Mouse (Mus musculus) granulocyte monocyte progenitor cell, adult 5-6 weeks (primary cell): Measurements from ENCODE around the gene Ntsr1. TPM values are rescaled to one million over a fixed set of nuclear protein-coding genes. Genes with fewer than 3 reads are reported as not detected.
A peak's percentile ranks its signal among the peaks of the same experiment; 100 is the strongest.

Experiments used
- ATAC-seq: replicated peaks from 2 replicates; pipeline ENCODE4 v1.8.0; 2016; ENCODE audit warnings: mild to moderate bottlenecking, moderate TSS enrichment, inconsistent platforms; ENCODE audit not compliant: poor library complexity, severe bottlenecking
- total RNA-seq, 2 experiments: library from RNA; stranded (forward) in 1 of 2; stranded (reverse) in 1 of 2; fragments of 200-712, 200-1000 nt in 1 of 2; fragments of >200 nt in 1 of 2; fragmentation: Nextera tagmentation in 1 of 2; gene quantifications; 2 replicates each; pipeline ENCODE4 v1.2.3; 2014 to 2017

Gene Ntsr1
- total RNA-seq, 2 experiments from 2014 or later = not detected

DNA sequence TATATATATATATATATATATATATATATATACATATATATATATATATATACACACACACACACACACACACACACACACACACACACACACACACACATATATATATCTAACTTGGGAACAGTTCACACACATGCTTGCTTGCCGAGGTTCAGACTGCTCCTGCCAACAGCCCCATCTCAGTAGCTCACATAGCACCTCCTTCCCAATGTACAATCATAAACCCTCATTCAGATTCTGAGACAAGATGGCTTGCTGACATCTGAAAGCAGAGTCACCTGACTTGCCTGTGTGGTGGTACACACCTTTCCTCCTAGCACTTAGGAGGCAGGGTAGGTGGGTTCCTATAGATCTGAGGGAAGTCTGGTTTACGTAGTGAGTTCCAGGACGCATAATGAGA, 52.6 kb downstream of the Ntsr1 start:
- ATAC-seq = no peak

- ATAC-seq = no peak
Observed at GRCm38 (mm10) chr2:180555219-180555618, 55.4 kb downstream of the Ntsr1 start.

GRCm38 (mm10) chr2:180556470-180556869, 56.7 kb downstream of the Ntsr1 start:
- ATAC-seq = peak; percentile 85

GRCm38 (mm10) chr2:180560245-180560644, 60.5 kb downstream of the Ntsr1 start:
- ATAC-seq = peak; percentile 64

- ATAC-seq = no peak
Observed at GRCm38 (mm10) chr2:180562146-180562545, 62.4 kb downstream of the Ntsr1 start.

- no peak for ATAC-seq
Observed at GRCm38 (mm10) chr2:180563296-180563695, 63.5 kb downstream of the Ntsr1 start.

- no peak for ATAC-seq
Observed at GRCm38 (mm10) chr2:180563841-180564240, 64.1 kb downstream of the Ntsr1 start.

- ATAC-seq = peak; percentile 74
Observed at GRCm38 (mm10) chr2:180566240-180566913, 66.6 kb downstream of the Ntsr1 start.

GRCm38 (mm10) chr2:180569028-180569643, 69.4 kb downstream of the Ntsr1 start:
- peak; percentile 27; the same call in 1 of the 2 replicates for ATAC-seq

DNA sequence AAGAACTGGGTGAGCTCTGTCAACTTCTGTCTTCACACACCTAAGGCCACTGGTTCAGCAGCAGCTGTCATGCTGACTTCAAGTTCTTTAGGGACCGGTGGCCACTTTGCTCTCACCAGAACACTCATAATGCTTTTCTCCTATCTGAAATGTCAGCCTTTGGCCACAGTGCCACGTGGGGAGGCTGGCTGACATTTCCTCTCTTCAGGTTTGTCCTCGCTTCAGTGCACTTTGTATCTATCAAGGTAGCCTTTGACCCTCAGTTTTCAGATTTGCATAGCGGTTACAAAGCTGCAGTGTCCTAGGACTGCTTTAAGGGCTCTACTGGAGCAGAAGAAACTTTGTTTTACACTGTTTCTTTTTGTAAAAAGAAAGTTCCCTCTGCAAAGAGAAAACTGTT, 76.7 kb downstream of the Ntsr1 start:
- no peak for ATAC-seq

- peak; percentile 54 for ATAC-seq
Observed at GRCm38 (mm10) chr2:180578686-180579085, 78.9 kb downstream of the Ntsr1 start.

GRCm38 (mm10) chr2:180581002-180581401, 81.2 kb downstream of the Ntsr1 start, which contains the start of gene Mrgbp:
Gene Mrgbp, plus strand, starts transcription at chr2:180581304.
- no peak for ATAC-seq

DNA sequence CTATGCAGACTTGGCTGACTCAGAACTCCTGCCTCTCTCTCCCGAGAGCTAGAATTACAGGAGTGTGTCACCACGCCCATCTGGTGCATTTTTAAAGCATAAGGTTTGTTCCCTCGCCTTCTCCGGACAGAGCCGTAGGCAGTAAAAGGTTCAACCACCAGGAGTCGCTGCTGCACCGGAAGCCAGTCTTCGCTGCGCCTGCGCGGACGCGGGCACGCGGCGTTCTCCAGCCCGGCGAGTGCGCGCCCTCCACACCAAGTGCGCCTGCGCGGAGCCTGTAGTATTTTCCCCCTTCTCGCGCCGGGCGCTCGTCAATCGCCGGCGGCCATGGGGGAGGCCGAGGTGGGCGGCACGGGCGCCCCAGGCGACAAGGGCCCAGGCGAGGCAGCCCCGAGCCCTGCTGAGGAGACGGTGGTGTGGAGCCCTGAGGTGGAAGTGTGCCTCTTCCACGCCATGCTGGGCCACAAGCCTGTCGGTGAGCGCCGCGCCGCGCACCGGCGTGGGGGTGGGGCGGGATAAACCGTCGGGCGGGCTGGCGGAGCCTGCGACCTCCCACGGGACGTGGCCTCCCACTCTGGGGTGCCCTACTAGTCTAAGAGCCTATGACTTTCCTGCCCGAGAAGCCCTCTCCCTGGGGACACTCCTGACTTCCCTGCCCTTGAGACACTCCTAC, 82.8 kb downstream of the Ntsr1 start:
- peak; percentile 85 for ATAC-seq

DNA sequence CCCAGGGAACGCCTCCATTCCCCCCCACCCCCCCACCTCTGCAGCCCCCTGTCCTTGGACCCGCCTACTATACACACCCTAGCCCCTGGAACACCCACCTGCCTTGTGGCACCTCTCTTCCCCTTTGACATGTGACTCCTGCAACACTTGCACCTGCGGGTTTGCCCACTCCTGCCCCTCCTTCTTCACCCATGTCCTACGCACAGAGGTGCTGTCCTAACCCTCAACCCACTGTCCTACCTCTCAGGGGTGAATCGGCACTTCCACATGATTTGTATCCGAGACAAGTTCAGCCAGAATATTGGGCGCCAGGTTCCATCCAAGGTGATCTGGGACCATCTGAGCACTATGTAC, 83.4 kb downstream of the Ntsr1 start:
- peak; percentile 21 for ATAC-seq

- peak; percentile 15 for ATAC-seq
Observed at GRCm38 (mm10) chr2:180588736-180589122, 89.0 kb downstream of the Ntsr1 start.

DNA sequence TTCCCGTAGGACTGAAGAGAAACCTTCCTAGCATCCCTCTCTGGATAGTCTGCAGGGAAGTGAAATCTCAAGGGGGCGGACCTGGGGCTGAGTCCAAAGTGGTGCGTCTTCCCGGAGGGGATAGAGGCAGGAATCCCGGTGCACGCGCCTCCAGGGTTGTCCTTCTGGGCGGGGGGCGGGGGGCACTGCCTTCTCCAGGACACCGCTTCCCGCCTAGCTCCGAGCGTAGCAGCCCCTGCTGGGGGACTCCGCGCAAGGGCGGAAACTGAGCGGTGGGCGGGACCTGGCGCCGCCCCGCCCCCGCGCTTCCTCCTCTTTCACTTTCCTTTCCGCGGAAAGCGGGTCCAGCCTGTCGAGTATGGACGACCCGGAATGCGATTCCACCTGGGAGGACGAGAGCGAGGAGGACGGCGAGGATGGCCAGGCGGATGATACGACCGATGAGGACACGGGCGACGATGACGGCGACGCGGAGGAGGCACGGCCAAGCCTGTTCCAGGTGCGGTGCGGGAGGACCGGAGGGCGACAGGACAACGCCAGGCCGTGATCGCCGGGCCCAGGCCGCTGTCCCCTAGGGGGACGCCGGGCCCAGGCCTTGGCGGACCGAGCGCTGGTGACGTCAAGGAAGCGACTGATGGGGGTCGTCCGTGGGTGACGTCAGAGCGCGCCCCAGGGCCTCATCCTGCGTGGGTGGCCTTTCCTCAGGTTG, 89.5 kb downstream of the Ntsr1 start, which contains the start of gene Ogfr:
Gene Ogfr (plus strand): TSS at position 123 of the 709 bp plus-strand sequence.
- peak; percentile 85 for ATAC-seq

Other genes starting within 250 kb of the Ntsr1 start
- 3,456 and 3,912 TPM in 2 replicates for gene Rps21, start 242.6 kb upstream of the Ntsr1 start, total RNA-seq (2014; fragmentation: Nextera tagmentation)
- 1,093 and 2,216 TPM in 2 replicates for gene Rps21, start 242.6 kb upstream of the Ntsr1 start, total RNA-seq (2017)
- gene Cables2, start 226.5 kb upstream of the Ntsr1 start, total RNA-seq (2014; fragmentation: Nextera tagmentation) = 13.3 and 25.8 TPM in 2 replicates
- 7.4 and 15.0 TPM in 2 replicates for gene Cables2, start 226.5 kb upstream of the Ntsr1 start, total RNA-seq (2017)
- gene Rbbp8nl, start 210.1 kb upstream of the Ntsr1 start, total RNA-seq (2014; fragmentation: Nextera tagmentation) = not detected in 2 replicates
- not detected in 2 replicates for gene Rbbp8nl, start 210.1 kb upstream of the Ntsr1 start, total RNA-seq (2017)
- gene Gata5, start 165.3 kb upstream of the Ntsr1 start, total RNA-seq (2014; fragmentation: Nextera tagmentation) = not detected in 2 replicates
- not detected in 2 replicates for gene Gata5, start 165.3 kb upstream of the Ntsr1 start, total RNA-seq (2017)
- gene Slco4a1, start 43.7 kb upstream of the Ntsr1 start, total RNA-seq (2014; fragmentation: Nextera tagmentation) = 31.8 and 41.5 TPM in 2 replicates
- 9.2 and 10.8 TPM in 2 replicates for gene Slco4a1, start 43.7 kb upstream of the Ntsr1 start, total RNA-seq (2017)
- 38.2 and 39.9 TPM in 2 replicates for gene Mrgbp, start 81.3 kb downstream of the Ntsr1 start, total RNA-seq (2014; fragmentation: Nextera tagmentation)
- gene Mrgbp, start 81.3 kb downstream of the Ntsr1 start, total RNA-seq (2017) = 27.1 and 28.9 TPM in 2 replicates
- 32.5 and 34.2 TPM in 2 replicates for gene Ogfr, start 89.3 kb downstream of the Ntsr1 start, total RNA-seq (2014; fragmentation: Nextera tagmentation)
- 40.3 and 42.0 TPM in 2 replicates for gene Ogfr, start 89.3 kb downstream of the Ntsr1 start, total RNA-seq (2017)
- 0.41 TPM in 1 of 2 replicates, not detected in the other for gene Col9a3, start 97.8 kb downstream of the Ntsr1 start, total RNA-seq (2014; fragmentation: Nextera tagmentation)
- gene Col9a3, start 97.8 kb downstream of the Ntsr1 start, total RNA-seq (2017) = 0.26 and 0.57 TPM in 2 replicates
- gene Tcfl5, start 142.7 kb downstream of the Ntsr1 start, total RNA-seq (2014; fragmentation: Nextera tagmentation) = not detected in 2 replicates
- not detected in 2 replicates for gene Tcfl5, start 142.7 kb downstream of the Ntsr1 start, total RNA-seq (2017)
- 44.8 and 57.8 TPM in 2 replicates for gene Dido1, start 210.0 kb downstream of the Ntsr1 start, total RNA-seq (2014; fragmentation: Nextera tagmentation)
- gene Dido1, start 210.0 kb downstream of the Ntsr1 start, total RNA-seq (2017) = 48.5 and 51.3 TPM in 2 replicates
- gene Gid8, start 210.1 kb downstream of the Ntsr1 start, total RNA-seq (2014; fragmentation: Nextera tagmentation) = 50.9 and 61.5 TPM in 2 replicates
- gene Gid8, start 210.1 kb downstream of the Ntsr1 start, total RNA-seq (2017) = 58.6 and 64.3 TPM in 2 replicates
- 19.4 and 21.5 TPM in 2 replicates for gene Slc17a9, start 225.3 kb downstream of the Ntsr1 start, total RNA-seq (2014; fragmentation: Nextera tagmentation)
- gene Slc17a9, start 225.3 kb downstream of the Ntsr1 start, total RNA-seq (2017) = 6.5 and 9.0 TPM in 2 replicates